ENCODE assay signal across 8 mouse cellular contexts in the genomic region with DNA sequence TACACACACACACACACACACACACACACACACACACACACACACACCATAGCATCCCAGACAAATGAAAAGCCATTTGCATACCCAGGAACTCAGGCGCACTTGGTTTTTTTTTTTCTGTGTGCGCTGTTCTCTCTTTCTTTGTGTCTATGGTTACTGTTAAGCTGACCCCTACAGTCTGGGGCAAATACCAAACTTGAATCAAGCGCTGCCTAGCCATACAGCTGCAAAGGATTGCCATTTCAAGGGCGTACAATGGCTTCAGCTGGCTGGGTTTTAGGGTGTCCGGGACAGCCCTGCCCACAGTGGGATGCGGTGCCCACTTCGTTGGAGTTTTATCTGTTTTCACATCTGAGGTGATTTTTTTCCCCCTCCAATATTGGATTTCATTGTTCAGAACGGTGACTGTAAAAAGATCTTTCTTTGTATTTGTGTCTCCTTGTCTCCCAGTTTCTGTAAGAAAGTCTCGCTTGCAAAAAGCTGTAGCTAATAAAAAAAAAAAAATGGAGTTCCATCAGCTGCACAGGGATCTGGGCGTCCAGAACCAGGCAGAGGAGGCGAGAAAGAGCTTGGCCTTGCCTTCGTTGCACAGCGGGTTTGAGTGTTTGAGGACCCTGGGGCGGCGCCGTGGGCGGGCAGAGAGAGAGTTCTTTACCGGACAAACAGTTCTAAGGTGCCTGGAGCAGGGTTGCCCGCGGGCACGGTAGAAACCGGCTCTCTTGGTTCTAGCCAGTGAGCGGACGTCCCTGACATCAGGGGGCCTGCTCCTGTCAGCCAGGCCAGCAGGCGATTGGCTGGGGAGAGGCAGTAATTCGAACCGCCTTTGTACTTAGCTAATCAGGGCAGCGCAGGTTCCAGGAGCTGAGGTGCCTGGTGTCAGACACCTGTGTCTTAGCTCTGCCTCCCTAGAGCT.
A peak's percentile ranks its signal among the peaks of the same experiment; 100 is the strongest.
DNase-seq lines count a peak whose midpoint lies in the region; ATAC-seq lines count a peak whose summit lies in the region.

No protein-coding gene starts in this region.

- H3K36me3 ChIP-seq in embryonic facial prominence, embryonic 14.5 days (ENCODE audit: control insufficient read depth, insufficient read depth, low read length) = no peaks in the 10 kb centered on the region
- H3K36me3 ChIP-seq in heart, embryonic 14.5 days (ENCODE audit: control insufficient read depth, insufficient read depth, low read length) = no peaks in the 10 kb centered on the region
- no peaks in the 10 kb centered on the region for H3K36me3 ChIP-seq in kidney, embryonic 14.5 days (ENCODE audit: control insufficient read depth, insufficient read depth, low read length)
- no peaks in the 10 kb centered on the region for H3K36me3 ChIP-seq in lung, embryonic 15.5 days

- 4% methylated on average over 28 of the region's 28 CpGs for WGBS in embryonic facial prominence, embryonic 14.5 days
- 6% methylated on average over 28 of the region's 28 CpGs for WGBS in heart, embryonic 14.5 days
- 4% methylated on average over 28 of the region's 28 CpGs for WGBS in kidney, embryonic 14.5 days
- 8% methylated on average over 28 of the region's 28 CpGs for WGBS in lung, embryonic 15.5 days

- H3K9me3 ChIP-seq in embryonic facial prominence, embryonic 14.5 days (ENCODE audit: control insufficient read depth, low read length) = no peaks in the 10 kb centered on the region
- no peaks in the 10 kb centered on the region for H3K9me3 ChIP-seq in heart, embryonic 14.5 days (ENCODE audit: control insufficient read depth, low read length)
- no peaks in the 10 kb centered on the region for H3K9me3 ChIP-seq in kidney, embryonic 14.5 days (ENCODE audit: control insufficient read depth, low read length)
- H3K9me3 ChIP-seq in lung, embryonic 15.5 days = no peaks in the 10 kb centered on the region

- DNase-seq in cerebellum, adult 11-12 months = peak; percentile 45
- peak; percentile 89 for DNase-seq in embryonic facial prominence, embryonic 14.5 days (ENCODE audit: low spot score)
- peak; percentile 76 for DNase-seq in ovary, postnatal 36 days (ENCODE audit: low spot score)
- DNase-seq in natural killer cell, adult 2 months (ENCODE audit: low spot score in 2 of 2) = no peak
- DNase-seq in spleen, postnatal 14 days (ENCODE audit: low spot score in 2 of 2) = no peak

- peak overlapping the region; percentile 52 for H3K4me2 ChIP-seq in embryonic facial prominence, embryonic 14.5 days (ENCODE audit: low read depth, low read length)
- H3K4me2 ChIP-seq in heart, embryonic 14.5 days (ENCODE audit: low read length) = peak overlapping the region; percentile 73
- peak overlapping the region; percentile 48 for H3K4me2 ChIP-seq in kidney, embryonic 14.5 days (replicated peaks; ENCODE audit: low read depth, low read length)
- H3K4me2 ChIP-seq in lung, embryonic 15.5 days = peak overlapping the region; percentile 48

- 0 out of 2 replicates have a peak overlapping the region, but pooled peaks have one; percentile 29 for H3K27ac ChIP-seq in embryonic facial prominence, embryonic 14.5 days (replicated peaks; ENCODE audit: low read depth, low read length)
- H3K27ac ChIP-seq in heart, embryonic 14.5 days (replicated peaks in 1 of 2; ENCODE audit: control insufficient read depth in 1 of 2, insufficient read depth in 1 of 2, low read depth in 2 of 2, low read length in 2 of 2) = peak overlapping the region; percentile 68 to 87
- H3K27ac ChIP-seq in kidney, embryonic 14.5 days (ENCODE audit: low read depth, low read length) = peak overlapping the region; percentile 25; the same call in 1 of the 2 replicates
- H3K27ac ChIP-seq in lung, embryonic 15.5 days = peak overlapping the region; percentile 81

- peak overlapping the region; percentile 1; the same call in 1 of the 2 replicates for H3K9ac ChIP-seq in embryonic facial prominence, embryonic 14.5 days (ENCODE audit: low read depth, low read length)
- peak overlapping the region; percentile 73 for H3K9ac ChIP-seq in heart, embryonic 14.5 days (ENCODE audit: low read length)
- peak overlapping the region; percentile 24; the same call in 1 of the 2 replicates for H3K9ac ChIP-seq in kidney, embryonic 14.5 days (ENCODE audit: low read depth, low read length)
- H3K9ac ChIP-seq in lung, embryonic 15.5 days = peak overlapping the region; percentile 25; the same call in 1 of the 2 replicates

- peaks cover 8% of the 10 kb centered on the region; the same call in 1 of the 2 replicates for H3K27me3 ChIP-seq in embryonic facial prominence, embryonic 14.5 days (replicated peaks; ENCODE audit: control insufficient read depth, insufficient read depth, low read length)
- H3K27me3 ChIP-seq in heart, embryonic 14.5 days (ENCODE audit: control insufficient read depth, insufficient read depth, low read length) = 0 out of 2 replicates have a peak, but pooled peaks cover 3% of the 10 kb centered on the region
- H3K27me3 ChIP-seq in kidney, embryonic 14.5 days (ENCODE audit: control insufficient read depth, insufficient read depth, low read length) = no peaks in the 10 kb centered on the region
- peaks cover 3% of the 10 kb centered on the region; the same call in 1 of the 2 replicates for H3K27me3 ChIP-seq in lung, embryonic 15.5 days

- peak; percentile 89 for ATAC-seq in embryonic facial prominence, embryonic 14.5 days (ENCODE audit: low read depth)
- peak; percentile 91 for ATAC-seq in heart, embryonic 14.5 days (ENCODE audit: insufficient number of reproducible peaks, insufficient read depth, low FRiP score, low read depth)
- ATAC-seq in kidney, embryonic 14.5 days (ENCODE audit: low FRiP score, low TSS enrichment) = peak; percentile 87
- peak; percentile 84 for ATAC-seq in lung, embryonic 15.5 days (ENCODE audit: borderline replicate concordance, extremely low read depth, low FRiP score, low TSS enrichment)

- peak overlapping the region; percentile 23 for H3K4me3 ChIP-seq in embryonic facial prominence, embryonic 14.5 days (ENCODE audit: low read depth, low read length)
- peak overlapping the region; percentile 47 to 50 for H3K4me3 ChIP-seq in heart, embryonic 14.5 days (ENCODE audit: control insufficient read depth in 1 of 2, insufficient read depth in 1 of 2, low read depth in 1 of 2, low read length in 2 of 2)
- H3K4me3 ChIP-seq in kidney, embryonic 14.5 days (ENCODE audit: low read length) = peak overlapping the region; percentile 27
- H3K4me3 ChIP-seq in lung, embryonic 15.5 days = peak overlapping the region; percentile 26

- H3K4me1 ChIP-seq in embryonic facial prominence, embryonic 14.5 days (ENCODE audit: control insufficient read depth, insufficient read depth, low read length) = peaks cover 20% of the 10 kb centered on the region
- H3K4me1 ChIP-seq in heart, embryonic 14.5 days (ENCODE audit: control insufficient read depth in 2 of 2, insufficient read depth in 2 of 2, low read length in 2 of 2) = peaks cover 23 to 38% of the 10 kb centered on the region in 2 experiments
- H3K4me1 ChIP-seq in kidney, embryonic 14.5 days (ENCODE audit: control insufficient read depth, insufficient read depth, low read length) = peaks cover 36% of the 10 kb centered on the region
- H3K4me1 ChIP-seq in lung, embryonic 15.5 days = peaks cover 43% of the 10 kb centered on the region

Comparison
In these comparisons a context has a peak if more than half of its experiments do, and no peak if none do; other contexts are left out.
1. DNase-seq: peak in cerebellum, adult 11-12 months (single experiment), embryonic facial prominence, embryonic 14.5 days (single experiment) and ovary, postnatal 36 days (single experiment); none in natural killer cell, adult 2 months (0 of 2) and spleen, postnatal 14 days (0 of 2).
2. H3K27ac ChIP-seq: peak in every context shown above with its lines; median percentile 81 in lung, embryonic 15.5 days; 78 in heart, embryonic 14.5 days; 29 in embryonic facial prominence, embryonic 14.5 days; 25 in kidney, embryonic 14.5 days.
3. H3K9ac ChIP-seq: peak in every context shown above with its lines; median percentile 73 in heart, embryonic 14.5 days; 25 in lung, embryonic 15.5 days; 24 in kidney, embryonic 14.5 days; 1 in embryonic facial prominence, embryonic 14.5 days.
4. Peak in every context shown above with its lines, with median percentiles within 50 percentile points of each other: ATAC-seq, H3K4me2 ChIP-seq and H3K4me3 ChIP-seq.